Mouse (Mus musculus) gastrocnemius, adult 2 months (tissue): ENCODE data around the gene Myh11. TPM values are rescaled to one million over a fixed set of nuclear protein-coding genes. Genes with fewer than 3 reads are reported as not detected.
"Not testable (repeated sequence)": the region's sequence is repeated elsewhere in the genome, so short reads cannot be mapped to it uniquely, and the experiment has no call there.

Experiments used
- DNase-seq: peaks from one replicate; pipeline ENCODE4 v3.0.0; 2022
- H3K27ac ChIP-seq: fragments of 200-600 bp; 2 replicates; pipeline ENCODE4 v1.8.1; 2022; ENCODE audit warnings: mild to moderate bottlenecking
- H3K4me3 ChIP-seq: fragments of 200-600 bp; 2 replicates; pipeline ENCODE4 v1.8.1; 2022; ENCODE audit warnings: mild to moderate bottlenecking, moderate library complexity
- CTCF ChIP-seq: fragments of 200-600 bp; IDR thresholded peaks from 2 replicates; pipeline ENCODE4 v1.8.1; 2022; ENCODE audit warnings: antibody characterized with exemption, mild to moderate bottlenecking, moderate library complexity
- intact Hi-C: fragments of 180-260 bp; cut with DNase I; formaldehyde crosslinking; loops from one replicate; pipeline ENCODE4 v1.15.1; 2025
- total RNA-seq, 2 experiments: library from RNA; stranded (reverse); gene quantifications; 2 replicates each; pipeline ENCODE4 v1.2.3; 2021

The Myh11 gene
- total RNA-seq, 2 experiments from 2014 or later: 19.1 to 20.1 TPM

DNA sequence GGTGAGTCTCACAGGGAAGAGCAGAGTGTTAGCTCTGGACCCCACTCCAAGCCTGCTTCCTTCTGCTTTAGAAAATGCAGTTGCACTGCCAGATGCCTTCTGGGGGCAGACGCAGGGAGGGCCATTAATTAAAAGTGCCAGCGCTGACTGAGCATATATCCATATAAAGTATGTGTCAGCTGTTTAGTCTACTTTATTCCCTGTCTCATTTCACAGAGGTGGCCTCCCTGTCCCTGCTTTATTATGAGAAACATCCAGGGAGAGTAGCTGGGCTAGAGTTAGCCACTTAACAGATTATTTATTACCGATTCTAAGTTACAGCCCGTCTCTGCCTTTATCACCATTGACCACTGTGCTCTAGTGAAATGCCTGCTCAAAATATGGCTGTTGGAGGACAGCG, 108.8 kb downstream of the Myh11 start:
- intact Hi-C loops: no loop called here
- DNase-seq: no peak
- Histone ChIP-seq H3K4me3 (no peak overlapping the region), H3K27ac (no peak overlapping the region)
- no peak for TF ChIP-seq CTCF

DNA sequence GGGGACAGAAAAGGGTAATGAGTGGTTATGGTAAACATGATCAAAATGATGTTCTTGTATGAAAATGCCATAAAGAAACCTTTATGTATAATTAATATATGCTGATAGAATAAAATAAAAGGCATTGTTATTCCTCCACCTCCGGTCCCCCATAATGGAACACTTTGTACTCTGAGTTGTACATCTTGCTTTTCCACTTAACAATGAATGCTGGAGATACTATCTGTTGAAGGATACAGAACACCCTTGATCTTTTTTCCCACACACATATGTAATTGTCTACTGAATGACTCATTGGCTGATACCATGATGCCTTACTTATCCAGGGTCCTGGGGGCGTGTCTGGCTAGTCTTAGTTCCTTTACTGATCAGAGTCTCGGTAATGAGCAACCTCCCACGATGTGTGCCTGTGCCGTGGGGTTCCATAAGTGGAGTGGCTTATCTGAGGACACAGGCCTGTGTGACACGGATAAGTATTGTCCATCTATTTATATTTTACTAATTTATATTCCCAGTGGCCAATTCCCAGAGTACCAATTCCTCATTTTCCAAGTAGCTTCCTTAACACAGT, 110.9 kb downstream of the Myh11 start:
- no peak overlapping the region for H3K27ac ChIP-seq

DNA sequence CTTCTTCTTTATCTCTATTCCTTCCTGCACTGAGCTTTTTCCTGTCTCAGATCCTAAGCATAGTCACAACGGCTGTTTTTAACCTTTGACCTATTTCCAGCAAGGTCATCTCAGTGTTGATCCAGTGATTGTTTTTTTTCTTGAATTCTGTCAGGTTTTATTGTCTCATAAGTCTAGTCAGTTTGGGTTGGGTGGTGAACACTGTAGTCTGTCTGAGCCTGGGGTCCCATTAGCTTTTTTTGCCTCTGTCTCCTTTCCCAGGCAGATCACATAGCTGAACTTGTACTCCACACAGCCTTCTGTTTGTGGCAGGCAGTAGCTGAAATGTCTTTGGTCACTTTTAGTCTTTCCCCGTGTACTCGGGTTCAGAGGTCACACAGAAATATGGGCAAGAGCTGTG, 113.1 kb downstream of the Myh11 start:
- Histone ChIP-seq H3K4me3 (no peak overlapping the region), H3K27ac (peak overlapping the region; percentile 53)
- TF ChIP-seq CTCF: no peak
- intact Hi-C loops: no loop called here
- no peak for DNase-seq

More for the DNA sequence above, 110.9 kb downstream of the Myh11 start:
- intact Hi-C loops: no loop called here
- no peak for DNase-seq
- H3K4me3 ChIP-seq: no peak overlapping the region
- TF ChIP-seq CTCF: no peak

DNA sequence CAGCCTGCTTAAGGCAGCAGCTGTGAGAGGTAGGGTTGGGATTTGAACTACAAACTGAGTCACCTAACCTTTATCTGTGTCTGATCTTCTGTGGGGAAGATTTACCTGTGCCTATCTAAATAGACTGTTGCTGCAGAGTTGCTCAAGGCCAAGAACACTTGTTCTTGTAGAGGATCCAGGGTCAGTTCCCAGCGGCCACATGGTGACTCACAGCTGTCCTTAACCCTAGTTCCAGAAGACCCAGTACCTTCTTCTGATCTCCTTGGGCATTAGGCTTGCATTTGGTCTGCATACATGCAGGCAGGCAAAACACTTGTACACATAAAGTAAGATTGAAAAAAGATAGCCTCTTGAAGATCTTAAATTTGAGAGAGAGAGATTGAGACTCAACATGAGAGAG, 121.5 kb downstream of the Myh11 start:
- Histone ChIP-seq H3K27ac (no peak overlapping the region), H3K4me3 (no peak overlapping the region)
- TF ChIP-seq CTCF: no peak
- DNase-seq: no peak
- intact Hi-C loops: no loop called here

DNA sequence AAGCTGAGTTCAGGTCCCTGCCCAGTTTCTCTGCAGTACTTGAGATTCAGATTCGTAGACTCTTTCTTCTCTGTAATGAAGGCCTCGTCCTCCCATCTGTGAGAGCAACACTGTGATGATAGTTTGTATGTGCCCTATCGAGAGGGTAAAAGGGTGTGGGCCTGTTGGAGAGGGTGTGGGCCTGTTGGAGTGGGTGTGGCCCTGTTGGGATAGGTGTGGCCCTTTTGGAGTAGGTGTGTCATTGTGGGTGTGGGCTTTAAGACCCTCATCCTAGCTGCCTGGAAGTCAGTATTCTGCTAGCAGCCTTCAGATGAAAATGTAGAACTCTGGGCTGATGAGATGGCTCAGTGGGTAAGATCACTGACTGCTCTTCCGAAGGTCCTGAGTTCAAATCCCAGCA, 124.7 kb downstream of the Myh11 start:
- intact Hi-C loops: no loop called here
- no peak overlapping the region for H3K27ac ChIP-seq
- TF ChIP-seq CTCF: no peak
- H3K4me3 ChIP-seq: no peak overlapping the region
- no peak for DNase-seq

DNA sequence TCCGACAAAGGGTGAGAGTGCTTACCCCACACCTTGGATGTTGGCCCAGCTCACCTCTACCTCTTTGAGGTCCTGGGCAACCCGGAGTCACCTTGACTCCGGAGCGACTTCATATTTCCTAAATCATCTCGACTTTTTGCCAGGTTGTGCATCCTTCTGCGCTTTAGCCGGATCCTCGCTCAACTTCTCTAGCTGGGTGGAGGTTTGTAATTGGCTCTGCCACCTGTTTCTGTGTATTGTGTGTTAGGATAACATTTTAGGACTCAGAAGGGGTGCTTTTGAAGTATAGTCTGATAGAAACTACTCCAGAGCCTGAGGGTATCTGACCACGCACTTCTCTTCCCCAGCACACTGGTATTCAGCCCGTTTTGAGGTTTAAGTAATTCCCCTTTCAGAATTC, 127.4 kb downstream of the Myh11 start:
- peak overlapping the region; percentile 96 for H3K27ac ChIP-seq
- DNase-seq: no peak
- intact Hi-C loops: loop anchor here (2.0 kb wide), 1 partner anchor 265 kb away; no protein-coding TSS in a partner anchor

DNA sequence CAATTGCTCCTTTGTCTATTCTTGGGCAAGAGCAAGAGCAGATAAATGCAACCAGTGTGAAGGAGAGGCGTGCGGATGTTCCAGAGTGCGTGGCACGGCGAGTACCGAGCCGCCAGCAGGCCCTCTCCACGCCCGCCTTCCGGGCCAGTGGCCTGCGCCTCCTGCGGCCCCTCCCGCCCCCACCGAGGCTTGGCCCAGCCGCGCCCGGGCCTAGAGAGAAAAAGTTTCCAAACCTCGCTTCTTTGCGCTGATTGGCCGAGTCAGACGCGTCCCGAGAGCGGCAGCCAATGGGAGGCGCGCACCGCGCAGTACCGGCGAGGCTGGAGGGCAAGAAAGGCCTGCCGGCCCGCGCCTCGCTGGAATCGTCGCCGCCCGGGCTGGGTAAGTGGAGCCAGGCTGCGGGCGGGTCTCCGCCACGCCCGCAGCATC, 128.2 kb downstream of the Myh11 start, which contains the start of the genes Nde1 and Marf1:
Gene Nde1 (plus strand): TSS at position 288 of the 429 bp plus-strand sequence.
Gene Marf1 (minus strand): TSS at position 364 of the 429 bp plus-strand sequence.
- peak within 1 kb of the TSS; percentile 96 for H3K27ac ChIP-seq
- no peak for TF ChIP-seq CTCF
- peak within 1 kb of the TSS; percentile 88 for H3K4me3 ChIP-seq
- DNase-seq: peak; percentile 97
- intact Hi-C loops: loop anchor here (2.0 kb wide), 1 partner anchor 264 kb away; no protein-coding TSS in a partner anchor

More for the DNA sequence above, 127.4 kb downstream of the Myh11 start:
- no peak for TF ChIP-seq CTCF
- H3K4me3 ChIP-seq: peak overlapping the region; percentile 88

DNA sequence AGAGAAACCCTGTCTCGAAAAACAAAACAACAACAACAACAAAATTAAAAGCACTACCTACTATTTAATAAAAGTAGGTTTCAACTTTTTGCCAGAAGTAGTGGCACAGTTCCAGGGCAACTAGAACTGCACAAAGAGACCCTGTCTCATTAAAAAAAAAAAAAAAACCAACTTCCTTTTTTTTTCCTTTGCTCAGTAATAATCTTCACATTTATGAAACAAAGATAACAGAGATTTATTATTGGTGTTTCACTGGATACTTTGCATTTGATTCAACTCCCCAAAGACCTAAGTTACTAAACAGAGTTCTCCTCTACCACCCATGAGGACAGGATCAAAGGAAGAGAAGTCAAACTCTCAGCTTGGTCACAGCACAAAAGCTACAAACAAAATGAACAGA, 130.2 kb downstream of the Myh11 start:
- no peak for DNase-seq
- intact Hi-C loops: no loop called here
- no peak overlapping the region for H3K4me3 ChIP-seq
- no peak for TF ChIP-seq CTCF
- H3K27ac ChIP-seq: no peak overlapping the region

DNA sequence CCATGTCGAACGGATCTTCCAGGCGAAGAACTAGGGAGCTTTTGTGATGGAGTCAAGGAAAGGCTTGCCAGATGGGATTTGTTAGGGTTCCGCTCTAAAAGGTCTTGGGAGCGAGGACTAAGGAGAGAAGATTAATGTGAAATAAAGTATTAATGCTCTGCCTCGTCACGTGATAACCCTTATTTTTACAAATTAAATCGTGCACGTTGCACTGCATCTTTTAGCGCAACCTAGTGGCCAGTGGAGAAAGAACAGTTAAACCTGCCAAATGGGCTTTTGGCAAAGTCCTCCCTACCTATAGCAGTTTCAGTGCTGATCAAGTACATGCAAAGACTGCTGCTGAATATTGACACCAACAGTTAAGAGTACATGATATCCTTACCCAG, 131.4 kb downstream of the Myh11 start:
- DNase-seq: peak; percentile 65
- H3K4me3 ChIP-seq: peak overlapping the region; percentile 98
- peak overlapping the region; percentile 100 for H3K27ac ChIP-seq
- TF ChIP-seq CTCF: peak; percentile 92
- intact Hi-C loops: loop anchor here (2.0 to 10.0 kb wide), 3 partner anchors 341 to 1055 kb away; partner anchors contain the start of genes 3110001I22Rik, Bfar, Ercc4 and Ntan1

DNA sequence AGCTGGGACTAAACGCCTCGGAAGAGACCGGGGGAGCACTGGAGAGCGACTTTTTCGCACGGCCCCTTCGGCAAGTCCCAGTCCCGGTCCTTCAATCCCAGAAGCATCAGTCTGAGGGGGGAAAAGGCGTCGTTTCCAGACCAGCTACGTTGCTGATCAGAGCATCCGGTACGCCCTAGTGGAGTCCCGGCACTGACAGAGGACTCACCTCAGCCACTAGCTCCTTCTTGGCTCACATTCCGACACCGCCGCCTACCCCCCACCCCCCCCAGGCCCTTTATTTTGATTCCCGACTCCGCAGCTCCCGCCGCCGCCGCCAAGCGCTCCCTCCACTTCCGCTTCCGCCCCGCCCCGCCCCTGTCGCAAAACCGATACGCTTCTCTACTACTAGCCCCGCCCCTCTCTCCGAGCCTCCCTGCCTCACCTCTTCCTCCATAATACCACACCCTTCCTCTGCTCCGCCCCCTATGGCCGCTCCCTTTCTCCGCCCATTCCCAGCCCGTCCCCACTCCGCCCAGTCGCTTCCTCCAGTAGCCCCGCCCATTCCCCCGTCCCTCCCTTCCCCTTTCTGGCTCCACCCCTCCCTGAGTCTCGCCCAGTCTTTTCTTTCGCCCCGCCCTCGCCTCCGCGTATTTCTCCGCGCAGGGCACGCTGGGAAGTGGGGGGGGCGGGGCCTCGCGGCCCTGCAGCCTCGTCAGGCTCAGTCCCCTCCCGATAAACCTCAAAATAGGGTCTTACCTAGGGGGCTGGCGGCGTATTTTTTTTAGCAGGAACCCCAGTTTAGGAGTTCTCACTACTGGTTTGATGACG, 132.0 kb downstream of the Myh11 start:
- peak; percentile 7; the same call in 1 of the 2 replicates for TF ChIP-seq CTCF
- DNase-seq: peak; percentile 100
- H3K4me3 ChIP-seq: peak overlapping the region; percentile 98
- intact Hi-C loops: loop anchor here (2.0 to 10.0 kb wide), 3 partner anchors 340 to 1054 kb away; partner anchors contain the start of genes 3110001I22Rik, Bfar, Ercc4 and Ntan1
- peak overlapping the region; percentile 100 for H3K27ac ChIP-seq

DNA sequence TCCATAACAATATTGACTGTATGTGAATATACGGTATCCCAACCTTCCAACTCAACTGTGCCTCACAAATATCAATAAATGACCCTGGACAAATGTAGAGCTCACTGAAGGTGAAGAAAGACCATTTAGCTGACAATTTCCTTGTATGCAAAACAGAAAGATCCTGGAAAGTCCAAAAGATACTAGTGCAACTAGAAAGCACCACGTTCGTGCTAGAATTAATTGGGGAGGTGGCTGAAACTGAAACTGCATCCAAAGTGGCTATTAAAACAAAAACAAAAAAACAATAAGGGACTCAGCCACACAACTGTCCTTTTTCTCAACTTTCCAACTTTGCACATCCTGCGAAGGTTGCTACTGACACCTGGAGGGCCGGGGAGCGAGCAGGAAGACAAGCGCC, 132.6 kb downstream of the Myh11 start:
- peak overlapping the region; percentile 93 for H3K27ac ChIP-seq
- no peak for TF ChIP-seq CTCF
- DNase-seq: no peak
- intact Hi-C loops: loop anchor here (2.0 to 10.0 kb wide), 3 partner anchors 340 to 1054 kb away; partner anchors contain the start of genes 3110001I22Rik, Bfar, Ercc4 and Ntan1
- H3K4me3 ChIP-seq: peak overlapping the region; percentile 79

DNA sequence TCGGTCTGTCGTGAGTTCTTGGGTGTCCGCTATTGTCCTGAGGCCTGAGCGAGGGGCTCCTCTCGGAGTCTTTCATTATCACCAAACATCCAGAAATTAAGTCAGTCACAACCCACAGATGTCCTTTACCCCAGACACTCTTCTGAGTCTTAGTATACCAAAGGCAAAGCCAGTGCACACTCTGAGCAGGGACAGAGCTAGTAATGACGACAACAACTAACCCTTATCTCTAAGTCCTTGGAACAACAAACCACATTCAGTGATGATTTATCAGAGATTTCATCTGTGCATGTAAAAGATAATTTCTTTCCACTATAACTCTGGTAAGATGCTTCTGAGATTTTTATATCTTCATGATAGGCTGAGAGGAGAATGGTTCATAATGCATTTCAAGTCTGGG, 134.9 kb downstream of the Myh11 start:
- H3K4me3 ChIP-seq: no peak overlapping the region
- intact Hi-C loops: loop anchor here (10.0 kb wide), 2 partner anchors 482 to 1052 kb away; partner anchors contain the start of genes 3110001I22Rik, Bfar and Ercc4
- DNase-seq: no peak
- no peak for TF ChIP-seq CTCF
- no peak overlapping the region for H3K27ac ChIP-seq

DNA sequence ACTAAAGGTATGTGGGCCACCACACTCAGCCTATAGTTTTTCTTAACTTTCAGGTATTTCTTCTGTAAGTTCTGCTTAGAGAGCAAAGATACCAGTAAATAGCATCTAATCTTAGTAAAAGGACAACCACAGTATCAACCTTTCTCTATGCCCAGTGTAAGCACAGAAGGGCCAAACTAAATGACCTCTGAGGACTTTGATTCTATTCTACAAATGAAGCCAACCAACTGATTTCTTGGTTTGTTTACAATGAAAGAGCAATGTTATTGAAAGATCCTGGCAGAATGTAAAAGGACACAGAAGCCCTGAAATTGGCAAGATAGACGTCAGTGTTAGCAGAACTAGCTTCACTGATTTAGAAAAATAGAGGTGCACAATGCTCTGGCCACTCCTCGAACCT, 135.5 kb downstream of the Myh11 start:
- intact Hi-C loops: loop anchor here (10.0 kb wide), 2 partner anchors 481 to 1051 kb away; partner anchors contain the start of genes 3110001I22Rik, Bfar and Ercc4
- H3K27ac ChIP-seq, DNase-seq, H3K4me3 ChIP-seq: not testable (repeated sequence)
